Mouse (Mus musculus): ENCODE measurements around the gene Rora.

The Rora gene

GRCm38 (mm10) chr9:68823292-68823691 lies 169.7 kb downstream of the Rora start:
- no peak for DNase-seq

GRCm38 (mm10) chr9:68825107-68825506 lies 171.5 kb downstream of the Rora start:
- no peak for DNase-seq

- no peak for DNase-seq
Measured at GRCm38 (mm10) chr9:68825841-68826240, 172.3 kb downstream of the Rora start.

GRCm38 (mm10) chr9:68827441-68827840 lies 173.9 kb downstream of the Rora start:
- no peak for DNase-seq

GRCm38 (mm10) chr9:68829903-68830302 lies 176.3 kb downstream of the Rora start:
- no peak for DNase-seq

- DNase-seq, result no peak
Measured at GRCm38 (mm10) chr9:68833323-68833722, 179.7 kb downstream of the Rora start.

- DNase-seq, result no peak
Measured at GRCm38 (mm10) chr9:68835037-68835649, 181.6 kb downstream of the Rora start.

- DNase-seq, result no peak
Measured at GRCm38 (mm10) chr9:68842134-68842892, 188.7 kb downstream of the Rora start.

- no peak for DNase-seq
Measured at GRCm38 (mm10) chr9:68845556-68845955, 192.0 kb downstream of the Rora start.

GRCm38 (mm10) chr9:68850321-68850720 lies 196.7 kb downstream of the Rora start:
- DNase-seq, result no peak

GRCm38 (mm10) chr9:68852201-68852600 lies 198.6 kb downstream of the Rora start:
- DNase-seq, result no peak

GRCm38 (mm10) chr9:68852934-68853333 lies 199.3 kb downstream of the Rora start:
- DNase-seq, result no peak

GRCm38 (mm10) chr9:68859500-68859899 lies 205.9 kb downstream of the Rora start:
- DNase-seq, result no peak

GRCm38 (mm10) chr9:68866317-68866716 lies 212.7 kb downstream of the Rora start:
- no peak for DNase-seq

- no peak for DNase-seq
Measured at GRCm38 (mm10) chr9:68873838-68874237, 220.3 kb downstream of the Rora start.

- no peak for DNase-seq
Measured at GRCm38 (mm10) chr9:68874544-68874943, 221.0 kb downstream of the Rora start.

GRCm38 (mm10) chr9:68875791-68876190 lies 222.2 kb downstream of the Rora start:
- no peak for DNase-seq

- DNase-seq, result no peak
Measured at GRCm38 (mm10) chr9:68876289-68876688, 222.7 kb downstream of the Rora start.

- peak; percentile 21 to 50 for DNase-seq
Measured at GRCm38 (mm10) chr9:68881896-68882295, 228.3 kb downstream of the Rora start.

- no peak for DNase-seq
Measured at GRCm38 (mm10) chr9:68883005-68883404, 229.4 kb downstream of the Rora start.

GRCm38 (mm10) chr9:68883687-68884086 lies 230.1 kb downstream of the Rora start:
- DNase-seq, result no peak

GRCm38 (mm10) chr9:68884451-68885035 lies 231.0 kb downstream of the Rora start:
- DNase-seq, result peak; percentile 37 to 62

GRCm38 (mm10) chr9:68888670-68889069 lies 235.1 kb downstream of the Rora start:
- peak; percentile 73 to 88 for DNase-seq

GRCm38 (mm10) chr9:68891431-68891830 lies 237.8 kb downstream of the Rora start:
- no peak for DNase-seq
